Mouse (Mus musculus) 416B (cell line): Measurements from ENCODE around the gene Eif4g3.
A peak's percentile ranks its signal among the peaks of the same experiment; 100 is the strongest.

Experiments used
- DNase-seq: peaks from one replicate; pipeline ENCODE4 v3.0.0; 2011; ENCODE audit warnings: low read depth

Gene Eif4g3

GRCm38 (mm10) chr4:138063372-138064265 lies 70.8 kb downstream of the Eif4g3 start:
- no peak for DNase-seq

- no peak for DNase-seq
These were observed 72.2 kb downstream of the Eif4g3 start for GRCm38 (mm10) chr4:138064882-138065592.

GRCm38 (mm10) chr4:138065593-138066169 lies 72.9 kb downstream of the Eif4g3 start:
- no peak for DNase-seq

- no peak for DNase-seq
These were observed 73.6 kb downstream of the Eif4g3 start for GRCm38 (mm10) chr4:138066421-138066820.

- DNase-seq = no peak
These were observed 75.0 kb downstream of the Eif4g3 start for GRCm38 (mm10) chr4:138067858-138068257.

GRCm38 (mm10) chr4:138068598-138068997 lies 75.8 kb downstream of the Eif4g3 start:
- peak; percentile 87 for DNase-seq

GRCm38 (mm10) chr4:138069371-138069770 lies 76.5 kb downstream of the Eif4g3 start:
- no peak for DNase-seq

- DNase-seq = peak; percentile 66
These were observed 78.7 kb downstream of the Eif4g3 start for GRCm38 (mm10) chr4:138071497-138071896.

- no peak for DNase-seq
These were observed 80.3 kb downstream of the Eif4g3 start for GRCm38 (mm10) chr4:138073086-138073485.

GRCm38 (mm10) chr4:138073531-138073930 lies 80.7 kb downstream of the Eif4g3 start:
- DNase-seq = no peak

GRCm38 (mm10) chr4:138074896-138075584 lies 82.2 kb downstream of the Eif4g3 start:
- peak; percentile 20 for DNase-seq

- DNase-seq = peak; percentile 78
These were observed 85.0 kb downstream of the Eif4g3 start for GRCm38 (mm10) chr4:138077663-138078295.

GRCm38 (mm10) chr4:138079234-138079633 lies 86.4 kb downstream of the Eif4g3 start:
- no peak for DNase-seq

GRCm38 (mm10) chr4:138082466-138082865 lies 89.6 kb downstream of the Eif4g3 start:
- DNase-seq = no peak

GRCm38 (mm10) chr4:138084103-138084502 lies 91.3 kb downstream of the Eif4g3 start:
- DNase-seq = no peak

- no peak for DNase-seq
These were observed 92.2 kb downstream of the Eif4g3 start for GRCm38 (mm10) chr4:138084851-138085573.

GRCm38 (mm10) chr4:138086949-138087348 lies 94.1 kb downstream of the Eif4g3 start:
- DNase-seq = no peak

- no peak for DNase-seq
These were observed 96.7 kb downstream of the Eif4g3 start for GRCm38 (mm10) chr4:138089512-138089911.

GRCm38 (mm10) chr4:138091562-138092194 lies 98.9 kb downstream of the Eif4g3 start:
- DNase-seq = no peak

GRCm38 (mm10) chr4:138100456-138100855 lies 107.6 kb downstream of the Eif4g3 start:
- DNase-seq = no peak
